Mouse (Mus musculus) embryonic facial prominence, embryonic 14.5 days (tissue): Measurements from ENCODE around the gene 1810043G02Rik. TPM values are rescaled to one million over a fixed set of nuclear protein-coding genes. Genes with fewer than 3 reads are reported as not detected.
"Not testable (repeated sequence)": the region's sequence is repeated elsewhere in the genome, so short reads cannot be mapped to it uniquely, and the experiment has no call there.

Experiments
- ATAC-seq: fragments of 200-750 bp; cut with Nextera tagmentation; 2 replicates; pipeline ENCODE4 v1.8.0; 2017; ENCODE audit warnings: low read depth, moderate number of reproducible peaks, moderate TSS enrichment
- DNase-seq: peaks from one replicate; pipeline ENCODE4 v3.0.0-alpha.2; 2015; ENCODE audit warnings: low spot score
- H3K27ac ChIP-seq: fragments of 300-500 bp; sonication (generic); replicated peaks from 2 replicates; pipeline ENCODE4 v1.5.1; 2014; ENCODE audit warnings: low read depth, mild to moderate bottlenecking, low read length, moderate library complexity
- H3K27me3 ChIP-seq: fragments of 300-500 bp; sonication (generic); replicated peaks from 2 replicates; pipeline ENCODE4 v1.6.1; 2014; ENCODE audit warnings: low read length; ENCODE audit not compliant: control insufficient read depth, insufficient read depth
- H3K36me3 ChIP-seq: fragments of 300-500 bp; sonication (generic); 2 replicates; pipeline ENCODE4 v1.6.1; 2014; ENCODE audit warnings: low read length, mixed read lengths; ENCODE audit not compliant: control insufficient read depth, insufficient read depth
- H3K4me1 ChIP-seq: fragments of 300-500 bp; sonication (generic); 2 replicates; pipeline ENCODE4 v1.6.1; 2014; ENCODE audit warnings: antibody characterized with exemption, low read length; ENCODE audit not compliant: control insufficient read depth, insufficient read depth
- H3K4me2 ChIP-seq: fragments of 300-500 bp; sonication (generic); 2 replicates; pipeline ENCODE4 v1.6.1; 2014; ENCODE audit warnings: low read depth, mild to moderate bottlenecking, low read length, moderate library complexity, mixed read lengths
- H3K4me3 ChIP-seq: fragments of 300-500 bp; sonication (generic); 2 replicates; pipeline ENCODE4 v1.5.1; 2014; ENCODE audit warnings: low read depth, mild to moderate bottlenecking, low read length
- H3K9ac ChIP-seq: fragments of 300-500 bp; sonication (generic); 2 replicates; pipeline ENCODE4 v1.6.1; 2014; ENCODE audit warnings: low read depth, mild to moderate bottlenecking, low read length, moderate library complexity, mixed read lengths
- H3K9me3 ChIP-seq: fragments of 300-500 bp; sonication (generic); 2 replicates; pipeline ENCODE4 v1.6.1; 2016; ENCODE audit warnings: low read length; ENCODE audit not compliant: control insufficient read depth
- WGBS: fragments of 180-500 bp; shearing (Covaris S2); extraction: QIAGEN DNeasy Blood & Tissue Kit; methylation state at CpG from one replicate; pipeline ENCODE4 v1.1.7; 2014; 5-methylcytosine and 5-hydroxymethylcytosine counted together
- polyA plus RNA-seq: library from polyadenylated mRNA; unstranded; fragments of >200 nt; fragmentation: Nextera tagmentation; extraction: Ambion mirVana; gene quantifications from 2 replicates; pipeline ENCODE4 v1.2.1, GENCODE M21; 2014

Gene 1810043G02Rik
- polyA plus RNA-seq: 27.5 and 29.1 TPM in 2 replicates

DNA sequence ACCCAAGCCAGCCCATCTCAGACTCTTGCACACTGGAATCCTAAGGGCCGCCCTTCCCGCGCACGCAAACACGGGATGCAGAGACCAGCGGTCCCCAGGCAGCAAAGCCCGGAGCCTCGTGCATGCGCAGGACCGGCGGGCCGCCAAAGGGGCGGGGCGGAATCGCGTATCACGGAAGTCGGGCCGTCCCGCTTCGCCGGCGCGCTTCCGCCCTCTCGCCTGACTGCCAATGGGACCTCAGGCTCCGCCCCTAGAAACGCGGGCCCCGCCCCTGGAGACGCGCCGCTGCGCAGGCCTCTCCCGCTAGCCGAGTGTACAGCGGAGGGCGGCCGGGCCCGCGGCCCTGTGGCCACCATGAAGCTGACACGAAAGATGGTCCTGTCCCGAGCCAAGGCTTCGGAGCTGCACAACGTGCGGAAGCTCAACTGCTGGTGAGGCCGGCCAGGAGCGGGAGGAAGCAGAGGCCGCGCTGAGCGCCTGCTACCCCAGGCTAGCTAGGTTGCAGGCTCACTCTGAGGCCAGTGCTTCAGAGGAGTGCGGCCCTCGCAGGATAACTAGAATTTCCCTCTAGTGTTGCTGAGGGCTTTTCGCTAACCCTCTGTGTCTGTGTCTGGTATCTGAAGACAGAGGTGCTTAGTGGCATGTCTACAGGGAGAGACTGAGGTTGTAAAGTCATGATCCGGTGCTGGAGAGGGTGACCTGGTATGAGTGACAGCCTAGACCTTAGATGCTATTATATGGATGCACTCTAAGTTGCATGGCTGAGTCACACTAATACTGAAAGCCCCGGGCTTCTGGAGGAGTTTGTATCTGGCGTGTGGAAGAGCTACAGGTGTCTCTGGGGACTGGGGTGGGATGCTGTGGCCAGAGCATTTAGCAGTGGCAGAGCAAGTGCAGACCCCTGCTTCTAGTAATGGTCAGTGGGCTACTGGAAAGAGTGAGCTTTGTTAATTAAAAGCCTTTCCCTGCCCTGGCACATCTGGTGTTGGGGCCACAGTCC is at the start of gene 1810043G02Rik:
Gene 1810043G02Rik, plus strand, starts transcription at position 174 of the 1,000 bp plus-strand sequence.
- Histone ChIP-seq H3K9me3 (no peaks in the 10 kb centered on the region), H3K27ac (peak within 1 kb of the TSS; percentile 61; the same call in 1 of the 2 replicates)
- ATAC-seq: peak; percentile 98

DNA sequence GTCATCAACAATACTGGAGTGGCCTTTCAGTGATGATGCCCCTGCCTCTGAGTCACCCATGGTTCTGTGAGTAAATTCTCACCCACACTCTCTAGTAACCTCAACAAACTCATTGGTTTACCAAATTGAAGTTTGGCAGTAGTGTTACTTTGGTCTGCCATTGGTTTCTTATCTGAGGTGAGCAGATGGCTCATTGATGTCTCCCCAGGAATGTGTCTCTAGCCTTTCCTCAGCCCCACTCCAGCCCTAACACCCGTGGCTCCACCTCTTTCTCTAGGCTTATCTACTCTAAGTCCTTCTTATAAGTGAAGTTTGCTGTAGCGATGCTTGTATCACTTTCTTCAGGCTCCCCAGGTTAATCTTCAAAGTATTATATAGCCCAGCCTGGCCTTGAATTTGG is 38.6 kb upstream of the 1810043G02Rik start:
- no peak overlapping the region for H3K4me3 ChIP-seq
- ATAC-seq (no peak), DNase-seq (no peak)
- no peaks in the 10 kb centered on the region for H3K27me3 ChIP-seq
- 72% methylated on average over 2 of the region's 2 CpGs for WGBS
- H3K36me3 ChIP-seq: no peaks in the 10 kb centered on the region
- no peak overlapping the region for H3K9ac ChIP-seq
- H3K9me3 ChIP-seq: no peaks in the 10 kb centered on the region
- no peak overlapping the region for H3K27ac ChIP-seq
- no peak overlapping the region for H3K4me2 ChIP-seq
- no peaks in the 10 kb centered on the region for H3K4me1 ChIP-seq

More for the DNA sequence above, at the start of gene 1810043G02Rik:
- DNase-seq: peak; percentile 98
- 1% methylated on average over 31 of the region's 57 CpGs for WGBS
- Histone ChIP-seq H3K27me3 (no peaks in the 10 kb centered on the region), H3K4me1 (peaks cover 9% of the 10 kb centered on the region; the same call in 1 of the 2 replicates), H3K36me3 (0 out of 2 replicates have a peak, but pooled peaks cover 6% of the 10 kb centered on the region), H3K9ac (peak within 1 kb of the TSS; percentile 71), H3K4me3 (peak within 1 kb of the TSS; percentile 57), H3K4me2 (peak within 1 kb of the TSS; percentile 69)

DNA sequence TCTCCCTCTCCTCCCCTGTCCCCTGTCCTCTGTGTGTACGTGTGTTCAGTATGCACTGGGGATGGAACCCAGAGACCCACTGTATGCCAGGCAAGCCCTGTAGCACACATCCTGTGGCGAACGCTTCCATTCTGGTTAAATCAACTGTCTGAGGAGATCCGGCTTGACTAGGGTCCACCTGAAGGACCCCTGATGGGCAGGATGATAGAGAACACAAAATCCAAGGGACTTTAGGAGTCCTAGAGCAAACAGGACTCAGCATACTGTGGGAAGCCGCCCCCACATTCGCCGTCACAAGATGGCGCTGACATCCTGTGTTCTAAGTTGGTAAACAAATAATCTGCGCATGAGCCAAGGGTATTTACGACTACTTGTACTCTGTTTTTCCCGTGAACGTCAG is 27.9 kb upstream of the 1810043G02Rik start:
- H3K4me2 ChIP-seq, H3K4me1 ChIP-seq, H3K9ac ChIP-seq, H3K27me3 ChIP-seq, ATAC-seq, H3K36me3 ChIP-seq, H3K27ac ChIP-seq, H3K9me3 ChIP-seq, DNase-seq, H3K4me3 ChIP-seq: not testable (repeated sequence)
- WGBS: 91% methylated on average over 8 of the region's 12 CpGs

DNA sequence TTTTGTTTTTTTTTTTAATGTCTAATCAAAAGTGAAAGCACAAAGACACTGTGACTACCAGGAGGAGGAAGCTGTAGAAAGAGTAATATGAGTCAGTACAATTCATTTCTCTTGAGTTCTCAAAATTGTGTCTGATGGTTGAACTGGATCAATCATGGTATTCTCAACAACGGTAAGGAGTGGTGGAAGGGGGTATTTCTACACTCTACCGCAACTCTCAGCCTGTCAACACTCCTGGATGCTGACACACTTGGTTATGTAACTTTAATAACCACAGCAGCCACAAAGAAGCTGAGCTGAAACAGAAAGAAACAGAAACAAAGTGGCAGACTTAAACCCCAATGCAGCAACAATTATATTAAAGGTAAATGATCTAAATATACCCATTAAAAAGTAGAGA is 15.6 kb upstream of the 1810043G02Rik start:
- WGBS: 77% methylated on average over 2 of the region's 2 CpGs
- Histone ChIP-seq H3K4me1 (no peaks in the 10 kb centered on the region), H3K4me3 (no peak overlapping the region), H3K9ac (no peak overlapping the region), H3K4me2 (no peak overlapping the region), H3K9me3 (no peaks in the 10 kb centered on the region), H3K36me3 (no peaks in the 10 kb centered on the region), H3K27me3 (0 out of 2 replicates have a peak, but pooled peaks cover under 1% of the 10 kb centered on the region), H3K27ac (no peak overlapping the region)
- DNase-seq (no peak), ATAC-seq (no peak)

DNA sequence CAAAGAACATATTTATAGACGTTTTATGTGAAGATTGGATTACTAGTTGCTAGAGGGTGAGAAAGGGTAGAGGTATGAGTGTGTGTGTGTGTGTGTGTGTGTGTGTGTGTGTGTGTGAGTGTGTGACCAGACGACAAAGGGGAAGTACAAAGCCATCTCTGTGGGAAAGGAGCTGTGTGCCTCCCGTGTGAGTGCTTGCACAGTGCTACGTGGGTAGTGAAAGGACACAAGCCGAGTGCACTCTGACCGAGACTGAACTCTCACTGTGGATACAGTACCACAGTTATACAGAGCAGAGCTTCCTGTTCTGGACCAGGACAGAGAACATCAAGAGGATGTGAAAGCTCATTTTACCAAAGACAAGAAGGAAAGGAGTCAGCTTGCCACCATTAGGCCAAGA is 14.4 kb upstream of the 1810043G02Rik start:
- ATAC-seq: no peak
- 73% methylated on average over 6 of the region's 6 CpGs for WGBS
- no peak overlapping the region for H3K27ac ChIP-seq
- H3K4me2 ChIP-seq: no peak overlapping the region
- peaks cover 12% of the 10 kb centered on the region for H3K27me3 ChIP-seq
- H3K36me3 ChIP-seq: no peaks in the 10 kb centered on the region
- no peak overlapping the region for H3K4me3 ChIP-seq
- no peak overlapping the region for H3K9ac ChIP-seq
- no peaks in the 10 kb centered on the region for H3K9me3 ChIP-seq
- DNase-seq: no peak
- no peaks in the 10 kb centered on the region for H3K4me1 ChIP-seq

DNA sequence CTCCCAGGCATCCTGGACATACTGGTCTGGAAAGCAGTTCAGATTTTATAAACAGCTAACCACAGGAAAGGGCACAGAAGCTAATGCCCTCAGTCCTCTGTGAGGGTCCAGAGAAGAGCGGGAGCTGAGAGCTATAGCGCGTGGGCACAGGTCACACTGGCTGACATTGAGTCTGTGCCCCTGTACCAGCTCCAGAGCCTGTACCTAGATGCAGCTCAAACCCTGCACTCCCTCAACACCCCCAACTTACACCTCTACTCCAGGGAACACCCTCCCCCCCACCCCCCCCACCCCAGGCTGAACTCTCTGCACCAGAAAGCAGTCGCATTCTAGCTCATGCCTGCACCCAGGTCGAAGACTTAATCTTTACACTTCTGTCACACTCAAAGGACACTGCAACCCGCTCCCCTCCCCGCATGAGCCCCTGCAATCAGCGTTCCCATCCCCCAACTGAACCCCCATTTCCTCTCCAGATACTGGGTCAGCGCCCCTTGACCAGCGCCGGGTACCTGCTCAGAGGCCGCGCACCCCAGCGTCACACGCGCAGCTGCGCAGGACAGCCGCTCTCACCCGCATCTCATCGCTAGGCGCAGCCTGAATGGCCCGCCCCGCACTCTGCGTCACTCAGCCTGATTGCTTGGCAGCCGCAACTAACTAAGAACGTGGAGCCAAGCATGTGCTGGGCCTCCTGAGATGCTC is 8.9 kb upstream of the 1810043G02Rik start:
- ATAC-seq: peak; percentile 80; the same call in 1 of the 2 replicates
- H3K9ac ChIP-seq: peak overlapping the region; percentile 52; the same call in 1 of the 2 replicates
- H3K27me3 ChIP-seq: peaks cover 30% of the 10 kb centered on the region
- peak overlapping the region; percentile 32 for H3K4me3 ChIP-seq
- 8% methylated on average over 26 of the region's 26 CpGs for WGBS
- H3K36me3 ChIP-seq: no peaks in the 10 kb centered on the region
- H3K4me1 ChIP-seq: peaks cover 6% of the 10 kb centered on the region; the same call in 1 of the 2 replicates
- H3K27ac ChIP-seq: no peak overlapping the region
- peak; percentile 64 for DNase-seq
- peak overlapping the region; percentile 61 for H3K4me2 ChIP-seq
- H3K9me3 ChIP-seq: no peaks in the 10 kb centered on the region

DNA sequence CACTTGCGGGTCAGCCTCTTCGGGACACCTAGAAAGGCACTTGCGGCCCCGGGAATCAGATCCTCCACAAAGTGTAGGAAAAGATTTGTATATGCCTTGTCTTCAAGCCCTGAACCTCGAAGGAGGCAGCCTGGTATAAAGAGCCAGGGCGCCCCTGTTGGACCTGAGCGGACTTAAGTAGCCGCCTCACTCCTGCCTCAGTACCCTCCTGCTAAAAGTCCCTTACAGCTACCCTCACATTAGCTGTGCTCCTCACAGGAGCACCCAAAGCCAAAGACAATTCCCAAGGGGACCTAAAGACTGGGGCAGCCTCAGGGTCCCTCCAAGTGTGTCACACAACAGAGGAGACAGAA is 8.4 kb upstream of the 1810043G02Rik start:
- H3K4me2 ChIP-seq: peak overlapping the region; percentile 61
- no peak overlapping the region for H3K27ac ChIP-seq
- H3K36me3 ChIP-seq: no peaks in the 10 kb centered on the region
- no peaks in the 10 kb centered on the region for H3K9me3 ChIP-seq
- DNase-seq (no peak), ATAC-seq (no peak)
- peaks cover 30% of the 10 kb centered on the region for H3K27me3 ChIP-seq
- peaks cover 6% of the 10 kb centered on the region; the same call in 1 of the 2 replicates for H3K4me1 ChIP-seq
- 17% methylated on average over 8 of the region's 8 CpGs for WGBS
- H3K4me3 ChIP-seq: peak overlapping the region; percentile 32
- 0 out of 2 replicates have a peak overlapping the region, but pooled peaks have one; percentile 52 for H3K9ac ChIP-seq

DNA sequence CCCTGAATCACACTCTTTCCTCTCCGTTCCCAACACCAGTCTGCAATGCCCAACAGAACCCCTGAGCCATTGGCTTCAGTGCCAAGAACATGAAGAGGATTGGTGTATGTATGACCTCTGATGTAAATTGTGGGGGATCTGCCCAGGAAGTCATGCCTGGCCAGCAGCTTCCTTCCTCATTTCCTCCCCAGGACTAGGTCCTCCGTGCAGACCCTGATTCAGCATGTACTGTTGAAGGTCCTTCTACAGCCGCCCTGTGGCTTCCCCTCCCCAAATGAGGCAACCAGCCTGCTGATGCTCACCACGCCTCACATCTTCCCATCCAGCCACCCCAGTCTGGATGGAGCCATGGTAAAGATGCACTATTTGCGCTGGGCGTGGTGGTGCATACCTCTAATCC is 7.8 kb upstream of the 1810043G02Rik start, which contains the start of gene Trpm2:
Gene Trpm2, minus strand, starts transcription at position 83 of the 400 bp plus-strand sequence.
- H3K9ac ChIP-seq: peak within 1 kb of the TSS; percentile 52; the same call in 1 of the 2 replicates
- H3K36me3 ChIP-seq: no peaks in the 10 kb centered on the region
- peaks cover 30% of the 10 kb centered on the region for H3K27me3 ChIP-seq

More for the DNA sequence above, 7.8 kb upstream of the 1810043G02Rik start, which contains the start of gene Trpm2:
- Histone ChIP-seq H3K27ac (no peak within 1 kb of the TSS), H3K4me2 (peak within 1 kb of the TSS; percentile 61), H3K9me3 (no peaks in the 10 kb centered on the region), H3K4me1 (peaks cover 6% of the 10 kb centered on the region; the same call in 1 of the 2 replicates), H3K4me3 (peak within 1 kb of the TSS; percentile 32)
- DNase-seq (no peak), ATAC-seq (no peak)
- 86% methylated on average over 6 of the region's 6 CpGs for WGBS
